Mouse (Mus musculus) Muller cell, postnatal 12 days (primary cell): Measurements from ENCODE around the gene Gm45716.
"Not testable (repeated sequence)": the region's sequence is repeated elsewhere in the genome, so short reads cannot be mapped to it uniquely, and the experiment has no call there.

Experiments
- DNase-seq: peaks from one replicate; pipeline ENCODE4 v3.0.0-alpha.2; 2015; ENCODE audit errors: inconsistent ontology term

Gm45716 gene

GRCm38 (mm10) chr11:90250189-90250588, 62.7 kb downstream of the Gm45716 start:
- DNase-seq, result no peak

- DNase-seq, result no peak
These were observed 63.2 kb downstream of the Gm45716 start for GRCm38 (mm10) chr11:90250730-90251129.

- DNase-seq, result no peak
These were observed 64.4 kb downstream of the Gm45716 start for GRCm38 (mm10) chr11:90251923-90252322.

- no peak for DNase-seq
These were observed 64.9 kb downstream of the Gm45716 start for GRCm38 (mm10) chr11:90252366-90252765.

- DNase-seq, result no peak
These were observed 67.1 kb downstream of the Gm45716 start for GRCm38 (mm10) chr11:90254536-90254935.

- no peak for DNase-seq
These were observed 68.2 kb downstream of the Gm45716 start for GRCm38 (mm10) chr11:90255687-90256086.

GRCm38 (mm10) chr11:90256833-90257525, 69.5 kb downstream of the Gm45716 start:
- DNase-seq, result no peak

GRCm38 (mm10) chr11:90258321-90258927, 70.9 kb downstream of the Gm45716 start:
- no peak for DNase-seq

GRCm38 (mm10) chr11:90259071-90259470, 71.6 kb downstream of the Gm45716 start:
- peak; percentile 85 for DNase-seq

- DNase-seq, result no peak
These were observed 72.3 kb downstream of the Gm45716 start for GRCm38 (mm10) chr11:90259826-90260225.

GRCm38 (mm10) chr11:90264180-90264579, 76.7 kb downstream of the Gm45716 start:
- no peak for DNase-seq

- DNase-seq, result no peak
These were observed 78.1 kb downstream of the Gm45716 start for GRCm38 (mm10) chr11:90265581-90265980.

GRCm38 (mm10) chr11:90268934-90269333, 81.5 kb downstream of the Gm45716 start:
- DNase-seq, result no peak

- DNase-seq, result peak; percentile 46
These were observed 82.1 kb downstream of the Gm45716 start for GRCm38 (mm10) chr11:90269398-90270123.

GRCm38 (mm10) chr11:90270132-90270877, 82.8 kb downstream of the Gm45716 start:
- DNase-seq, result no peak

GRCm38 (mm10) chr11:90274187-90274586, 86.7 kb downstream of the Gm45716 start:
- DNase-seq, result no peak

GRCm38 (mm10) chr11:90275663-90276062, 88.2 kb downstream of the Gm45716 start:
- DNase-seq, result peak; percentile 73

GRCm38 (mm10) chr11:90276150-90276549, 88.7 kb downstream of the Gm45716 start:
- DNase-seq, result no peak

- no peak for DNase-seq
These were observed 89.1 kb downstream of the Gm45716 start for GRCm38 (mm10) chr11:90276561-90276960.

- no peak for DNase-seq
These were observed 92.6 kb downstream of the Gm45716 start for GRCm38 (mm10) chr11:90280069-90280468.

GRCm38 (mm10) chr11:90281943-90282342, 94.5 kb downstream of the Gm45716 start:
- DNase-seq, result not testable (repeated sequence)

- DNase-seq, result no peak
These were observed 95.7 kb downstream of the Gm45716 start for GRCm38 (mm10) chr11:90283159-90283558.
